Mouse (Mus musculus): ENCODE measurements around the gene Olfr345.

Olfr345 gene

DNA sequence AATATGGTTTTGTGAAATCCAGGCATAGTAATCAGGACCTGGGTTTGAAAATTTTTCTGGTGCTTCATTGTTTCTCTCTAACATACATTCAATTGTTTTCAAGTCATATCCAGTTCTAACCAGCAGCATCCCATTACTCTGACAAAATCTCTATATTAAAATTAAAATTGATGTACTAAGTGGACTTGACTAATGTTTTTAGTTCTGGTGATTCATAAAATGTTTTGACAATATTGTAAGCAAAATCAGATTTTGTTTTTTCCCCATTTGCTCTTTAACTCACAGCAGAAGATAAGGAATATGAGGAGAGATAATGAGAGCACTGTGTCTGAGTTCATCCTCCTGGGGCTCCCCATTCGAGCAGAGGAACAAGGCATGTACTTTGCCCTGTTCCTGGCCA, at the start of gene Olfr345:
TSS of gene Olfr345 (plus strand) at position 301 of the 400 bp plus-strand sequence.
- no peak for DNase-seq

DNA sequence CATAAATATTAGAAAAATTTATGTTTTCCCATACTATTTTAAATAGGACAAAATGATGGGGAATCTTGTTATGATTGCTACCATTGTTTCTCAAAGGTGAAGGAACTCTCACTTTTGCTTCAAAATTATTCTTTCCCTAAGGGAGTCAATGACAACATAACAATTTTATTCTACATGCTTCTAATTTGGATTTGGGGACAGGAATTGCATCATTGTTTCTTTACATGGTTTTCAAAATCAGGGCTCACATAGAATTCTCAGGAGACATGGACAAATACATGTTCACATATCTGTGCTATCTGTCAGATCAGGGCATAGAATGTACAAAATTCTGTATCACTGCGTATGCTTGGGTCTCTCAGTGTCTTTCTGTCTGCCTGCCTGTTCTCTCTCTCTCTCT, 45.6 kb downstream of the Olfr345 start, which contains the start of gene Olfr346:
TSS of gene Olfr346 (plus strand) at position 301 of the 400 bp plus-strand sequence.
- no peak for DNase-seq

Data from kidney, adult 11 months (tissue).